Mouse (Mus musculus) cerebellum, adult 8-10 months (tissue): Measurements from ENCODE around the gene Zg16.
A peak's percentile ranks its signal among the peaks of the same experiment; 100 is the strongest.

Experiments
- DNase-seq: peaks from one replicate; pipeline ENCODE4 v3.0.0; 2022

The Zg16 gene

GRCm38 (mm10) chr7:127019306-127019960, 67.7 kb downstream of the Zg16 start:
- peak; percentile 47 for DNase-seq

DNA sequence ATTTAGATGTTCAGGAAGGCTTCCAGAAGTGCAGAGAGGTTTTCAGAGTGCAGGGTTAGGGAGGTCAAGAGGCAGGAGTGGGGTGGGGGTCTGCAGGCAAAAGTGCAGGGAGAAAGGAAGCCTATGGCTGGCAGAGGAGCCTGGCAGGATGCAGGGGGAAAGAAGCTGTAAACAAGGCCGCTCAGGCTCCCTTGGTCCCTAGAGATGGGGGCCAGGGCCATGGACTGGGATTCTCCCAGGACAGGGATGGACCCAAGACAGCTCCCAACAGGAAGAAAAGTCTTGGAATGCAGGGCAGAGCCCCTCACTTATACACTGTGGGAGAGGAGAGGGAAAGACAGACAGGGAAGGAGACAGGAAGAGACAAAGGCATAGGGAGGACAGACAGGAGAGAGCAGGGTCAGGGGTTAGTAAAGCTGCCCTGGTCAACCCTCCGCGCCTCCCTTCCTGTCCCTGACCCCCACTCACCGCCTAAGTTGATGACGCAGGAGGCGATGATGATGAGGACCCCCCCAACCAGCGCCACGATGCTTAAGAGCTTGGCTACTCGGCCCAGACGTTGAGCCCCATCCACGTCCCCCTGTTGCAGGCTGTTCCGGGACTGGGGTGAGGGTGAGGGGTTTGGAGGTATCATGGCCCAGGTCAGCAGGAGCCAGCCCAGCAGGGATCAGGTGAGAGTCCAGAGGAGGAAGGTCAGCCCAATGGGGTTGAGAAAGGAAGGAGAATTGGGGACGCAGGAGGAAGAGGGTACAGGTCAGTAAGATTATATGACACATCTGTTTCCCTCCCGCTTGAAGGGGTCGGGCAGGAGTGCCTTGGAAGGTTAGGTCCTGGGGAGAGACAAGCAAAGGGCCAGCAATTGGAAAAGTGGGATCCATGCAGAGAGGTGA, 68.5 kb downstream of the Zg16 start:
- peak; percentile 52 for DNase-seq

DNA sequence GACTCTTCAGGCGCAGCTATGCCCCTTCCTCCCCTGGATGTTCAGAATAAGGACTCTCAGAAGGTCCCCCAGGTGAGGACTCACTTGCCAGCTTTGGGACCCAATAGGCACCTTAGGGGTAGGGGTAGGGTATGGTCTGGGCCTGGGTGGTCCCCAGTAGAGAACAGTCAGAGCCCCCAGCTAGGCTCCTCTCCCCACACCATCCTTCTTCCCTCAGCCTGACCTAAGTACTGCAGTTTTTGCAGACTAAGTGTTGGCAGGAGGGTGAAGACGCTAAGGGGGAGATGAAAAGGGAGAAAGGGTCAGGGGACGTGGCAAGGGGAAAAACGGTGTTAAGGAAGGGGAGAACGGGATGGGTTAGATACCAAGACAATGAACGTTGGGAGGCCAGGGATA, 69.2 kb downstream of the Zg16 start:
- DNase-seq = no peak

DNA sequence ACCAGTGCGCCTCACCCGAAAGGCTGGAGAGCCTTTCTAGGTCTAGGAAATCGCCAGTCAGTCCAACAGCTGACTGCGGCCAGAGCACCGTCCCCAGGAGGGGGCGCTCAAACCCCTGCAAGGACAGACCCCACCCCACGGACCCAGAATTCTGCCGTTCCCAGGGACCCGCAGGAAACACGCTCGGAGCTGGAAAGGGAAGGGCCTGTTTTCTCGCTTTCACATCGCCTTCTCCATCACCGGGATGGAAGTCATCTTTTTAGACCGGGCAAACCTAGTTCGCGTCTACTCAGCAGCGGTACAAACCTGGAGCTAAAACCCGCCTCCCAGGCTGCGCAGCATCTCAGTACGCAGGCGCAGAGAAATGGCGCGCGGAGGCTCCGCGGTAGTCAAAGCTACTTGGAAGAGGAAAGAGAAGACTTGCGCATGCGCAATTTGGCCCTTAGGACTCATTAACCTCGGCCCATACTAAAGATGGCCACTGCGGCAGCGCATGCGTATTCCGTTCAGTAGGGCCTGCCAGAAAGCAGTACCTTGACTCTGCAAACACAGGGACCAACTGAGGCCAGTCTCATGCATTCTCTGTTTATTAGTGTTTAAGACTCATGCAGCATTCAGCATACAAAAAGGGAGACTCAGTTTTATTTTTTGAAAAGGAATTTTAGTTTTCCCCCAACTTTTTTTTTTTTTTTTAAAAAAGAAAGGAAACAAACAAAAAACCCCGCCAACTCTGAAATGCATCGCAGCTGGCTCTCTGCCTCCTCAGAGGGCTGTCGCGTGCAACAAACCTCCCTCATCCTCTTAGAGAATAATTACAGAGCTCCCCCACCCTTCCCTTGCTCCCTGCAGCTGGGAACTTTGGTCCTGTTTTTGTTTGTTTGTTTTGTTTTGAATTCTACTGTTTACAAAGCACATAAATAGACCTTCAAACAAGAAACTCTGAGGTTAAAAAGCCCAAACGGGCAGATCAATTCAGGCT, 69.9 kb downstream of the Zg16 start, which contains the start of gene Pagr1a:
Pagr1a (minus strand) TSS at position 382 of the 979 bp plus-strand sequence.
- peak; percentile 97 for DNase-seq

DNA sequence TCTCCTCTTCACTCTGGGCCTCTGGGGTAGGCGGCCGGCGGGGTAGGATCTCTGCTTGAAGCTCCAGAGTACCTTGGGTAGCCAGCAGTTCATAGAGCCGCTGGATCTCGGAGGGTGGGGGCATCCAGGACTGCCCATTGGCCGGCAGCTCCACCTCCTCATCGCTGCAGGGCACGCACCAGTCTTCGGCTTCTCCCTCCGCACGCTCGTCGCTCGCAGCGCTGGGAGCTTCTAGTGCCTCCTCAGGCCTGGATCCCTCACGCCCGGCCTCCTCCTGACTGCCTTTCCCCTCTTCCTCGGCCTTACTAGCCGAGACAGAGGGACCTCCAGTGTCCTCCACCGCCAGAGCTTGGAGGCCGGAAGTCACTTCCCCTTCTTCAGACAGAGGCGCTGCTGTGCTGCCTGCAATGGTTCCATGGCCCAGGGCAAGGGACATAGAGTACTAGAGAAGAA, 70.6 kb downstream of the Zg16 start:
- DNase-seq = peak; percentile 71

- DNase-seq = no peak
These were observed 70.8 kb downstream of the Zg16 start, which contains the start of gene Pagr1b for GRCm38 (mm10) chr7:127016481-127016485. Gene Pagr1b, minus strand, starts transcription at chr7:127016484.

GRCm38 (mm10) chr7:127016081-127016480, 71.0 kb downstream of the Zg16 start:
- DNase-seq = peak; percentile 61

GRCm38 (mm10) chr7:127014993-127015392, 72.1 kb downstream of the Zg16 start:
- no peak for DNase-seq

DNA sequence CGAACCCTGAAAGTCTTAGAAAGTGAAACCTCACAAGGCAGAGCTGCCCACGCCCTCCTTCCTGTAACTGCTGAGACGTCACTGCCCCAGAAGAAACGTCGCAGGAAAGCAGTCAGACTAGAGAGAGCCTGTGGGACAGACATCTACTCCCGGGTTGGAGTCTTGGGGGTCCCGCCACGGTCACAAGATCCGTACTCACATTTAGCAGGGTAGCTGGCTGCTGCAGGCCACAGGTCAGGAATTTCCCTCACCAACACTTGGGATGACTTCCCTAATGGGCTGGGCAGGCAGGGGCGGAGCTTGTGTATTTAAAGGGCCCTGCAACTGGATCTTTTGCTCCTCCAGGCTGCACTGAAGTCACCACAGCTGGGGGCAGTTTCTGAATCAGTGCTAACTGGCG, 72.8 kb downstream of the Zg16 start, which contains the start of gene Mvp:
Mvp (minus strand) TSS at position 302 of the 400 bp plus-strand sequence.
- DNase-seq = peak; percentile 66

- DNase-seq = no peak
These were observed 73.7 kb downstream of the Zg16 start for GRCm38 (mm10) chr7:127013385-127013784.

DNA sequence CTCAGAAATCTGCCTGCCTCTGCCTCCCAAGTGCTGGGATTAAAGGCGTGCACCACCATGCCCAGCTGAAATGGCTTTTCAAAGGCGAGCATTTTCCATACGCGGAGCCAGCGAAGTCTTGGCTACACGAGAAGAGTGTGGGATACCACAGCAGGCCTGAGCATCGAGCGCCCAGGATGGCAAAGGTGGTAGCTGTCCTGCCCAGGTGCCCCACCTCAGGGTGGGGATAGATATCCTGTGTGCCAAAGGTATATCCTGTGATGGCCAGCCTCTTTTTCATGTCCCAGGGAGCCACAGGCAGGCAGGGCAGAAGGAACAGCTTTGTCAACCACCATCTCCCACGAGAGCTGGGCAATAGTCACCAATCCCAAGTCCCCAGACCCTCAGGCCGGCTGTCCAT, 74.3 kb downstream of the Zg16 start:
- DNase-seq = no peak

- DNase-seq = no peak
These were observed 74.8 kb downstream of the Zg16 start for GRCm38 (mm10) chr7:127012374-127012773.

GRCm38 (mm10) chr7:127011717-127012116, 75.4 kb downstream of the Zg16 start:
- no peak for DNase-seq

- no peak for DNase-seq
These were observed 76.1 kb downstream of the Zg16 start for GRCm38 (mm10) chr7:127011051-127011450.

- peak; percentile 68 for DNase-seq
These were observed 77.6 kb downstream of the Zg16 start for GRCm38 (mm10) chr7:127009307-127010085.

- DNase-seq = peak; percentile 97
These were observed 78.7 kb downstream of the Zg16 start for GRCm38 (mm10) chr7:127008239-127009019.

GRCm38 (mm10) chr7:127007313-127008024, 79.7 kb downstream of the Zg16 start:
- no peak for DNase-seq

GRCm38 (mm10) chr7:127004122-127004875, 82.8 kb downstream of the Zg16 start:
- no peak for DNase-seq

- no peak for DNase-seq
These were observed 83.5 kb downstream of the Zg16 start for GRCm38 (mm10) chr7:127003620-127004019.
